Mouse (Mus musculus) heart, adult 11 months (tissue): Measurements from ENCODE around the gene Ckap5.

Experiments used
- DNase-seq: peaks from one replicate; pipeline ENCODE4 v3.0.0; 2022

Gene Ckap5

DNA sequence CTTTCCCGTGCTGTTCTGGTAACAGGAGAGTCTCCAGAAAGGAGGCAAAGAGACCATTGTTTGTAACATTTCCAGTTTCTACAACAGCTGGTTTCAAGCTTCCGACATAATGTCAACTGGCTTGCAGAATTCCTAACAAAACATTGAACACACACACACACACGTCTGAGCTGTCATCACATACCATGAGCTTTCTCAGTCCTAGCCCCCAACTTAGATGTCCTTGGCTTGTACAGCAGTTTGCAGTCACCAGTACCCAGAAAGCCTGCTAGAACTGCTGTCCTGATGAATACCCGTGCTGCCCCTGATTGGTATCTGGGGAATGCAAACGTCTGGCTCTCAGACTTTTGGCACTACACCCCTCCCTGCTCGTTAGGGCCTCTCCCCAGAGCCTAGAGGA is 129.3 kb downstream of the Ckap5 start:
- DNase-seq: no peak

DNA sequence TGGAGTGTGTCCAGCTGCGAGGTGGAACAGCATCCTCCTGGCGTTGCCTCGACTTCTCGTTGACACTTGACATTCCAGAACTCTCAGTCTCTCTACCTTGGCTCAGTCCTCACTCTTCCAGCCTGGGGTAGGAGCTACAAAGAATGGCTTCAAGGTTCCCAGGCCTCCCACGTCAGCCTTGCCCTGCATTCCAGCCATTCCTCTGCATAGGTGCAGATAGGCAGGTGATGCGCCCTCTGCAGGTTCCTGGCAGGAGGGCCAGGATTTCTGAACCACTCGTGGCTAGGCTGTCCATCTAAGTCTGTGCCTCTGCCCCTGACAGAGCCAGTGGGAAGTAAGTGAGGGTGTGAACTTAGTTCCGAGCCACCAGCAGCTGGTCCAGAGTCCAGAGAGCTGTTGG is 130.2 kb downstream of the Ckap5 start:
- no peak for DNase-seq

- DNase-seq: no peak
Measured at GRCm38 (mm10) chr2:91659657-91660056, 133.1 kb downstream of the Ckap5 start.

- no peak for DNase-seq
Measured at GRCm38 (mm10) chr2:91660981-91661380, 134.4 kb downstream of the Ckap5 start.

DNA sequence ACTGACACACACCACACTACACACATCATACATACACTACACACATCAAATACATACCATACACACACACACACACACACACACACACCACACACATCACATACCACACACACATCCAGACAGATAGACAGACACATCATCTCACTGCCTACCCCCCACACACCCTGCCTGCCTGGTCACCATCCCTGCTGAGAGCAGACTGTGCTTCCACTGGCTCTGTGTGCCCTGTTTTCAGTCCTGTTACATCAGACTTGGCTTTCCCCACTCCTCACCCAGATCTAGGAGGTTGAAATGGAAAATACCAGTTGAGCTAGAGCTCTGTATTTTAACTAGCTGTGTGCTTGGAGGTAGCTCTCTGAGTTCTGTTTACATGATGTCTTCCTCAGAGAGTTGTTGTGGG is 138.2 kb downstream of the Ckap5 start:
- DNase-seq: no peak

DNA sequence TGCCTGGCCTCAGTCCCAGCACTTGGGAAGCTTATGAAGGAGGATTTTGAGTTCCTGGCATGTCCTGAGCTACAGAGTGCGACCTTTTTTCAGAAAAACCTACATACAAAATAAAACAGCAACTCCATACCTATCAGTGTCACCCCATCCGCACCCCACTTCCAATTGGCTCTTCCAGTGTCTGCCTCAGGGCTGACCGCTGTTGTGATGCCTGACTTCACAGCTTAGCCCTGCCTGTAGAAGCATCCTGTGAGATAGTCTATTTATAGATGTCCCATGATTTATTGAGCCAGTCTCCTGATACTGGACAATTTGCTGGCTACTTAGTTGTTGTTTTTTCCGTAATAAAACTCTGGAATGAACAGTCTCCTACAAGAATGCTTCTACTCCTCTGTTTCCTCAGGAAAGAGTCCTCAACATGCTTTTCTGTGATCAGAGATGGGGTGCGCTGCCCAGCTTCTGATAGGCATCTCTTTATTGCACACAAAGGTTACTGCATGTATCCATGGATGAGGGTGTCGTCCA is 139.9 kb downstream of the Ckap5 start:
- DNase-seq: peak; percentile 94

DNA sequence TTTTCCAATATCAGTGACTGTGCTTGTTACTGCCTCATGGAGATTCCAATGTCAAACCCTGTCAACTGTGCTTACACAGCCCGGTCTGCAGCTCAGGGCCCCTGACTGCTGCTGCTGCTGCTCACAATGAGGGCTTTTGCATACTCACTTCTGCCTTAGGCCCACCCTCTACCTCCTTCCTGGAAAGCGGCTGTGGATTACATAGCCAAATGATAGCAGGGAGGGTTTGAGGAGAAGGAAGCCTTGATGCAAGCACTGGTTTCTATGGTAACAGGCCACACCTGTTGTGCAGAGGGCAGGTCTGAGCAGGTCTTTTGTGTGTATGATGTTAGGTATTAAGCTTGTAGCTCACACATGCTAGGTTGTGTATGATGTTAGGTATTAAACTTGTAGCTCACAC is 141.2 kb downstream of the Ckap5 start:
- DNase-seq: no peak

DNA sequence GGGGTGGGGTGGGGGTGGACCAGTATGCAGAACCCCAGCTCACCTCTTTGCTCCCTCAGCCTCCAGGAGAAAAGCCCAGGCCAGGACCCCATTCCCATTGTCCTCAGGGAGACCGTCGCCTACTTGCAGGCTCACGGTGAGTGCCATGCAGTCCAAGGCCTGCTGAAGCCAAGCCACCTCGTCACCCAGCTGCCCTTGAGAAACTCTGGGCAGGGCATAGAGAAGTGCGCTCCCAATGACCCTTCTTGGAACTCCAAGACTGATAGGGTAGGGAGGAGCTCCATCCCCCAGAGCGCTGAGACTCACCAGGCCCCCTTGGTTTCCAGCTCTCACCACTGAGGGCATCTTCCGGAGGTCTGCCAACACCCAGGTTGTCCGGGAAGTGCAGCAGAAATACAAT is 142.8 kb downstream of the Ckap5 start:
- DNase-seq: no peak

- no peak for DNase-seq
Measured at GRCm38 (mm10) chr2:91670038-91670437, 143.5 kb downstream of the Ckap5 start.
